Mouse (Mus musculus) small intestine, adult 2 months (tissue): ENCODE data around the gene Fam111a.

Experiments
- CTCF ChIP-seq: fragments of 200-500 bp; IDR thresholded peaks from 2 replicates; pipeline ENCODE4 v1.5.1; 2012; ENCODE audit warnings: low read depth, mild to moderate bottlenecking, control low read depth, inconsistent platforms, low read length, moderate library complexity, mixed read lengths; ENCODE audit not compliant: insufficient replicate concordance, insufficient read length; ENCODE audit errors: extremely low read depth
- POLR2A ChIP-seq: fragments of 200-500 bp; IDR thresholded peaks from 2 replicates; pipeline ENCODE4 v1.6.1; 2012; ENCODE audit warnings: low read depth, mild to moderate bottlenecking, control low read depth, inconsistent platforms, low read length, moderate library complexity

GRCm38 (mm10) chr19:12514621-12515020, 30.9 kb upstream of the Fam111a start:
- no peak for TF ChIP-seq POLR2A
- TF ChIP-seq CTCF: no peak
